Mouse (Mus musculus) CD8-positive naive resting alpha-beta T cell, adult 2 months (primary cell): ENCODE data around the gene Cxcr5.

ENCODE experiments used
- DNase-seq, 2 experiments: peaks; one replicate each; pipeline ENCODE4 v3.0.0; 2022; ENCODE audit warnings: low read depth in 2 of 2, low spot score in 2 of 2

Gene Cxcr5

GRCm38 (mm10) chr9:44561597-44561996 is at the start of gene Cxcr5:
Gene Cxcr5, minus strand, starts transcription at chr9:44561877.
- DNase-seq, result no peak

- DNase-seq, result no peak
Observed at GRCm38 (mm10) chr9:44610371-44610770, 48.7 kb upstream of the Cxcr5 start.

- DNase-seq, result no peak
Observed at GRCm38 (mm10) chr9:44607306-44607705, 45.6 kb upstream of the Cxcr5 start.

GRCm38 (mm10) chr9:44606646-44607045 is 45.0 kb upstream of the Cxcr5 start:
- no peak for DNase-seq

GRCm38 (mm10) chr9:44605616-44606165 is 44.0 kb upstream of the Cxcr5 start:
- DNase-seq, result peak in 1 of 2 experiments; percentile 32

GRCm38 (mm10) chr9:44604779-44605615 is 43.3 kb upstream of the Cxcr5 start, which contains the start of gene Ddx6:
Gene Ddx6, plus strand, starts transcription at chr9:44604892.
- DNase-seq, result peak; percentile 56 to 61

- peak; percentile 61 to 71 for DNase-seq
Observed at GRCm38 (mm10) chr9:44604290-44604778, 42.7 kb upstream of the Cxcr5 start.

GRCm38 (mm10) chr9:44603454-44604289 is 42.0 kb upstream of the Cxcr5 start:
- peak in 1 of 2 experiments; percentile 54 for DNase-seq

GRCm38 (mm10) chr9:44602766-44603165 is 41.1 kb upstream of the Cxcr5 start:
- DNase-seq, result peak in 1 of 2 experiments; percentile 31

GRCm38 (mm10) chr9:44600801-44601200 is 39.1 kb upstream of the Cxcr5 start:
- no peak for DNase-seq

- DNase-seq, result no peak
Observed at GRCm38 (mm10) chr9:44599616-44600015, 37.9 kb upstream of the Cxcr5 start.

GRCm38 (mm10) chr9:44598899-44599495 is 37.3 kb upstream of the Cxcr5 start:
- DNase-seq, result no peak

GRCm38 (mm10) chr9:44597742-44598141 is 36.1 kb upstream of the Cxcr5 start:
- no peak for DNase-seq

- no peak for DNase-seq
Observed at GRCm38 (mm10) chr9:44595537-44595930, 33.9 kb upstream of the Cxcr5 start.

GRCm38 (mm10) chr9:44594901-44595536 is 33.3 kb upstream of the Cxcr5 start:
- no peak for DNase-seq

GRCm38 (mm10) chr9:44593886-44594285 is 32.2 kb upstream of the Cxcr5 start:
- no peak for DNase-seq

- DNase-seq, result no peak
Observed at GRCm38 (mm10) chr9:44593221-44593620, 31.5 kb upstream of the Cxcr5 start.

- no peak for DNase-seq
Observed at GRCm38 (mm10) chr9:44591595-44592188, 30.0 kb upstream of the Cxcr5 start.

- DNase-seq, result no peak
Observed at GRCm38 (mm10) chr9:44590969-44591368, 29.3 kb upstream of the Cxcr5 start.

GRCm38 (mm10) chr9:44589095-44589494 is 27.4 kb upstream of the Cxcr5 start:
- no peak for DNase-seq
